Mouse (Mus musculus): ENCODE measurements around the gene Cd83. TPM values are rescaled to one million over a fixed set of nuclear protein-coding genes. Genes with fewer than 3 reads are reported as not detected.

Gene Cd83
- total RNA-seq, 2 experiments from 2014 or later, result 6.9 to 8.5 TPM

GRCm38 (mm10) chr13:43806371-43807271 is 22.0 kb downstream of the Cd83 start:
- no peak for DNase-seq (ENCODE audit: low spot score in 2 of 2)

- DNase-seq (ENCODE audit: low spot score in 2 of 2), result peak in 1 of 2 experiments; percentile 17
These were observed 22.7 kb downstream of the Cd83 start for GRCm38 (mm10) chr13:43807272-43807675.

- DNase-seq (ENCODE audit: low spot score in 2 of 2), result no peak
These were observed 26.0 kb downstream of the Cd83 start for GRCm38 (mm10) chr13:43810621-43811020.

- no peak for DNase-seq (ENCODE audit: low spot score in 2 of 2)
These were observed 27.3 kb downstream of the Cd83 start for GRCm38 (mm10) chr13:43811835-43812234.

- DNase-seq (ENCODE audit: low spot score in 2 of 2), result no peak
These were observed 28.9 kb downstream of the Cd83 start for GRCm38 (mm10) chr13:43813431-43813830.

- no peak for DNase-seq (ENCODE audit: low spot score in 2 of 2)
These were observed 32.9 kb downstream of the Cd83 start for GRCm38 (mm10) chr13:43817461-43817860.

- no peak for DNase-seq (ENCODE audit: low spot score in 2 of 2)
These were observed 33.9 kb downstream of the Cd83 start for GRCm38 (mm10) chr13:43818307-43819019.

- DNase-seq (ENCODE audit: low spot score in 2 of 2), result no peak
These were observed 34.4 kb downstream of the Cd83 start for GRCm38 (mm10) chr13:43819020-43819310.

- no peak for DNase-seq (ENCODE audit: low spot score in 2 of 2)
These were observed 35.5 kb downstream of the Cd83 start for GRCm38 (mm10) chr13:43820071-43820470.

- DNase-seq (ENCODE audit: low spot score in 2 of 2), result no peak
These were observed 37.7 kb downstream of the Cd83 start for GRCm38 (mm10) chr13:43822306-43822705.

- DNase-seq (ENCODE audit: low spot score in 2 of 2), result no peak
These were observed 44.1 kb downstream of the Cd83 start for GRCm38 (mm10) chr13:43828648-43829047.

GRCm38 (mm10) chr13:43830892-43831673 is 46.5 kb downstream of the Cd83 start:
- no peak for DNase-seq (ENCODE audit: low spot score in 2 of 2)

GRCm38 (mm10) chr13:43832731-43833130 is 48.2 kb downstream of the Cd83 start:
- DNase-seq (ENCODE audit: low spot score in 2 of 2), result no peak

GRCm38 (mm10) chr13:43836376-43836775 is 51.8 kb downstream of the Cd83 start:
- DNase-seq (ENCODE audit: low spot score in 2 of 2), result no peak

- no peak for DNase-seq (ENCODE audit: low spot score in 2 of 2)
These were observed 53.2 kb downstream of the Cd83 start for GRCm38 (mm10) chr13:43837812-43838211.

- DNase-seq (ENCODE audit: low spot score in 2 of 2), result no peak
These were observed 60.6 kb downstream of the Cd83 start for GRCm38 (mm10) chr13:43845151-43845550.

- no peak for DNase-seq (ENCODE audit: low spot score in 2 of 2)
These were observed 62.6 kb downstream of the Cd83 start for GRCm38 (mm10) chr13:43847186-43847585.

- DNase-seq (ENCODE audit: low spot score in 2 of 2), result no peak
These were observed 65.2 kb downstream of the Cd83 start for GRCm38 (mm10) chr13:43849816-43850215.

- DNase-seq (ENCODE audit: low spot score in 2 of 2), result no peak
These were observed 66.5 kb downstream of the Cd83 start for GRCm38 (mm10) chr13:43851108-43851507.
